Mouse (Mus musculus): ENCODE results near the gene Zfp618. TPM values are rescaled to one million over a fixed set of nuclear protein-coding genes. Genes with fewer than 3 reads are reported as not detected.

Zfp618 gene
- polyA plus RNA-seq, 1 experiment from 2014 or later = 27.3 TPM

DNA sequence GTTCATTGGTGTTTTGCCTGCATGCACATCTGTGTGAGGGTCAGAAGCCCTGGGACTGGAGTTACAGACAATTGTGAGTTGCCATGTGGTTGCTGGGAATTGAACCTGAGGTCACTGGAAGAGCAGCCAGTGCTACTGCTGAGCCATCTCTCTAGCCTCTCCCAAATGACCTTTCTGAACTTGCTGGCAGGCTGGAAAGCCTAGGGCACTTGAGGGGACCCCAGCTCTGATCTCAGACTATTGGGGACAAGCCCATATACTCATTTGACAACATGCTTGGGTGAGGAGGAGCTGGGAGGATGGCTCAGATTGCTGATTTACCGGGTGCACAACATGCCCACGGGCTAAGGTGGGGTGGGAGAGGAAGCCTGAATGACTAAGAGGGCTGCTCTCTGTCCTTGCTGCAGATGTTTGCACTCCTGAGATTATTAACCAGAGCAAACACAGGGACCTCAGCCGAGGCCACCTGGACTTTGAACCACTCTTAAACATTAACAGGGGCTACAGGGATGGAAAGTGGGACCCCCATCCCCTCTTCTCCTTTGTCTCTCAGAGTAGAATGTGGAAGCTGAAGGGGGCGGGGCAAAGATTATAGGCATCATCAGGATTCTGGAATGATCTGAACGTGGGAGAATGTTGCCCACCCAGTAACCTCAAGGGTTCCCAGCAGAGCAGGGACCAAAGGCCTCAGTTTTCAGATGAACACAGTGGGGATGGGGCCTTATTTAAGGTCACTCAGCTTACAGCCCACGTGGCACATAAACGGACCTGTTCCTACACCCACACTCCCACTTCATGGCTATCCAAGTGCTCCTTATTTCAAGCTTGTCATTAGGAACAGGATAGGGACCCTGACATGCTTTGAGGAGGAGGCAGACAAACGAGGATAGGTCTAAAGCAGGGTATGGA lies 191.6 kb downstream of the Zfp618 start:
- ATAC-seq (replicated peaks; ENCODE audit: insufficient number of reproducible peaks, low FRiP score, low TSS enrichment, low read depth) (no peak), DNase-seq (ENCODE audit: low spot score) (no peak)
- Histone ChIP-seq H3K27me3 (ENCODE audit: control insufficient read depth, insufficient read depth, low read length) (no peaks in the 10 kb centered on the region), H3K4me2 (ENCODE audit: low read depth, low read length) (no peak overlapping the region), H3K9me3 (replicated peaks; ENCODE audit: control insufficient read depth, low read length) (no peaks in the 10 kb centered on the region), H3K36me3 (replicated peaks; ENCODE audit: control insufficient read depth, insufficient read depth, low read depth, low read length) (no peaks in the 10 kb centered on the region), H3K4me3 (ENCODE audit: low read depth, low read length) (no peak overlapping the region), H3K4me1 (ENCODE audit: control insufficient read depth, insufficient read depth, low read length) (no peaks in the 10 kb centered on the region), H3K27ac (replicated peaks; ENCODE audit: low read depth, low read length) (no peak overlapping the region), H3K9ac (replicated peaks; ENCODE audit: low read length) (no peak overlapping the region)
- WGBS = 61% methylated on average over 8 of the region's 8 CpGs

- WGBS = 81% methylated on average over 7 of the region's 7 CpGs
Observed at GRCm38 (mm10) chr4:63158192-63158591, 192.8 kb downstream of the Zfp618 start.

DNA sequence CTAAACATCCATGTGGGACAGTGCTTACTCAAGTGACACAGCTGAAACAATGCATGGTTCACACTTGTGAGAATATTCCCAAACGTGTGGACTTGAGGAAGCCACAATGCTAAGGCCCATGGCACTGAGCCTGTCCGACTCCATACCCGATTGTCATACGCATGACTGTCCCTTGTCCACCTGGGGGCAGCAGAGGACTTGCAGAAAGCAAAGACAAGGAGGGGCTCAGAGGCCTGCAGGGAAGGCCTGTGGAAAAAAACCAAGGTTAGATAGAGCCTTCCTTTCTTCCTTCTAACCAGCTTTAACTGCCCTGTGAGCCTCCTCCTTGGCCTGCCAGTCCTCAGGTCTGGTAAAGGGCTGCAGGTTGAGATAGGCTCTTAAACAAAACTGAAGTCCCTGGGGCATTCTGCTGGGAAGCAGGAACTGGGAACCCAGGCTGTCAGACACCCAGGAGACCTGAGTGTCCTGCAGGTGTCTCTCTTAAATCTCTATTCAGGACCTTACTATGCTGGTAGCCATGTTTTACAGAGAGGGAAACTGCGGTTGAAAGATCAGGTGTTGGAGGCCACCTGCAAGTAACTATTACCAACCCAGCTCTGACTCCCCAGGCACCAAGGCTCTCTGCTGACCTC lies 193.7 kb downstream of the Zfp618 start:
- Histone ChIP-seq H3K4me2 (ENCODE audit: low read depth, low read length) (no peak overlapping the region), H3K4me3 (ENCODE audit: low read depth, low read length) (no peak overlapping the region), H3K9me3 (replicated peaks; ENCODE audit: control insufficient read depth, low read length) (no peaks in the 10 kb centered on the region), H3K27ac (replicated peaks; ENCODE audit: low read depth, low read length) (no peak overlapping the region), H3K27me3 (ENCODE audit: control insufficient read depth, insufficient read depth, low read length) (no peaks in the 10 kb centered on the region), H3K36me3 (replicated peaks; ENCODE audit: control insufficient read depth, insufficient read depth, low read depth, low read length) (no peaks in the 10 kb centered on the region), H3K9ac (replicated peaks; ENCODE audit: low read length) (no peak overlapping the region; the same call in 1 of the 2 replicates), H3K4me1 (ENCODE audit: control insufficient read depth, insufficient read depth, low read length) (no peaks in the 10 kb centered on the region)
- ATAC-seq (replicated peaks; ENCODE audit: insufficient number of reproducible peaks, low FRiP score, low TSS enrichment, low read depth) = peak; percentile 35; the same call in 1 of the 2 replicates
- DNase-seq (ENCODE audit: low spot score) = peak; percentile 90
- 22% methylated on average over 5 of the region's 5 CpGs for WGBS

More at GRCm38 (mm10) chr4:63158192-63158591, 192.8 kb downstream of the Zfp618 start:
- Histone ChIP-seq H3K4me2 (ENCODE audit: low read depth, low read length) (no peak overlapping the region), H3K9me3 (replicated peaks; ENCODE audit: control insufficient read depth, low read length) (no peaks in the 10 kb centered on the region), H3K27ac (replicated peaks; ENCODE audit: low read depth, low read length) (no peak overlapping the region), H3K9ac (replicated peaks; ENCODE audit: low read length) (no peak overlapping the region), H3K36me3 (replicated peaks; ENCODE audit: control insufficient read depth, insufficient read depth, low read depth, low read length) (no peaks in the 10 kb centered on the region), H3K27me3 (ENCODE audit: control insufficient read depth, insufficient read depth, low read length) (no peaks in the 10 kb centered on the region), H3K4me3 (ENCODE audit: low read depth, low read length) (no peak overlapping the region), H3K4me1 (ENCODE audit: control insufficient read depth, insufficient read depth, low read length) (no peaks in the 10 kb centered on the region)
- ATAC-seq (replicated peaks; ENCODE audit: insufficient number of reproducible peaks, low FRiP score, low TSS enrichment, low read depth) (0 out of 2 replicates have a peak, but pooled peaks have one; percentile 10), DNase-seq (ENCODE audit: low spot score) (no peak)

DNA sequence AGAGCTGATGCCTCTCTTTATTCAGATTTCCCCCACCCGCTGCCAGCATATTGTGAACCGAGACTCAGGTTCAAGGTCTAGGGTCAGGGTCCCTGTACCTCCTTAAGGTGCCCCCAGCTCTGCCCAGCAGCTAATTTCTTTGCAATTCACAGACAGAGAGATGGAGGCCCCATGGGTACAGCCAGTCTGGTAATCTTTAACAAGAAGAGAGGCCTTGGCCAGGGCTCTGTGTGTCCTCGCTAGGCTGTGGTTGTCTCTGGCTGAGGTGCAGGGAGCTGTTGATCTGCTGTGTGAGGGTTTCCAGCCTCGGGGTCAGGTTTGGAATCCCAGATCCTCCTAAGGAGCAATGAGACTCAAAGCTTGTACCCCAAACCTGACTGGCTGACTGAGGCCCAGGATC lies 200.3 kb downstream of the Zfp618 start:
- 87% methylated on average over 4 of the region's 4 CpGs for WGBS
- DNase-seq (ENCODE audit: low spot score) (no peak), ATAC-seq (replicated peaks; ENCODE audit: insufficient number of reproducible peaks, low FRiP score, low TSS enrichment, low read depth) (no peak)
- Histone ChIP-seq H3K9ac (replicated peaks; ENCODE audit: low read length) (no peak overlapping the region), H3K9me3 (replicated peaks; ENCODE audit: control insufficient read depth, low read length) (no peaks in the 10 kb centered on the region), H3K4me1 (ENCODE audit: control insufficient read depth, insufficient read depth, low read length) (no peaks in the 10 kb centered on the region), H3K36me3 (replicated peaks; ENCODE audit: control insufficient read depth, insufficient read depth, low read depth, low read length) (no peaks in the 10 kb centered on the region), H3K4me2 (ENCODE audit: low read depth, low read length) (no peak overlapping the region), H3K4me3 (ENCODE audit: low read depth, low read length) (no peak overlapping the region), H3K27ac (replicated peaks; ENCODE audit: low read depth, low read length) (no peak overlapping the region), H3K27me3 (ENCODE audit: control insufficient read depth, insufficient read depth, low read length) (no peaks in the 10 kb centered on the region)

- no peaks in the 10 kb centered on the region for H3K36me3 ChIP-seq (replicated peaks; ENCODE audit: control insufficient read depth, insufficient read depth, low read depth, low read length)
- H3K4me3 ChIP-seq (ENCODE audit: low read depth, low read length) = no peak overlapping the region
- ATAC-seq (replicated peaks; ENCODE audit: insufficient number of reproducible peaks, low FRiP score, low TSS enrichment, low read depth) = no peak
- H3K4me2 ChIP-seq (ENCODE audit: low read depth, low read length) = no peak overlapping the region
- H3K9me3 ChIP-seq (replicated peaks; ENCODE audit: control insufficient read depth, low read length) = no peaks in the 10 kb centered on the region
- no peak overlapping the region for H3K27ac ChIP-seq (replicated peaks; ENCODE audit: low read depth, low read length)
- H3K27me3 ChIP-seq (ENCODE audit: control insufficient read depth, insufficient read depth, low read length) = 0 out of 2 replicates have a peak, but pooled peaks cover under 1% of the 10 kb centered on the region
- 86% methylated on average over 5 of the region's 5 CpGs for WGBS
- no peak overlapping the region for H3K9ac ChIP-seq (replicated peaks; ENCODE audit: low read length)
- no peak for DNase-seq (ENCODE audit: low spot score)
- H3K4me1 ChIP-seq (ENCODE audit: control insufficient read depth, insufficient read depth, low read length) = no peaks in the 10 kb centered on the region
Observed at GRCm38 (mm10) chr4:63166323-63166722, 200.9 kb downstream of the Zfp618 start.

GRCm38 (mm10) chr4:63170061-63170460 lies 204.7 kb downstream of the Zfp618 start:
- no peak overlapping the region for H3K27ac ChIP-seq (replicated peaks; ENCODE audit: low read depth, low read length)
- no peaks in the 10 kb centered on the region for H3K9me3 ChIP-seq (replicated peaks; ENCODE audit: control insufficient read depth, low read length)
- no peaks in the 10 kb centered on the region for H3K36me3 ChIP-seq (replicated peaks; ENCODE audit: control insufficient read depth, insufficient read depth, low read depth, low read length)
- 85% methylated on average over 4 of the region's 4 CpGs for WGBS
- peaks cover 5% of the 10 kb centered on the region; the same call in 1 of the 2 replicates for H3K27me3 ChIP-seq (ENCODE audit: control insufficient read depth, insufficient read depth, low read length)
- DNase-seq (ENCODE audit: low spot score) = no peak
- no peak for ATAC-seq (replicated peaks; ENCODE audit: insufficient number of reproducible peaks, low FRiP score, low TSS enrichment, low read depth)
- H3K4me1 ChIP-seq (ENCODE audit: control insufficient read depth, insufficient read depth, low read length) = no peaks in the 10 kb centered on the region
- H3K9ac ChIP-seq (replicated peaks; ENCODE audit: low read length) = no peak overlapping the region
- no peak overlapping the region for H3K4me3 ChIP-seq (ENCODE audit: low read depth, low read length)
- H3K4me2 ChIP-seq (ENCODE audit: low read depth, low read length) = no peak overlapping the region

GRCm38 (mm10) chr4:63171122-63171521 lies 205.7 kb downstream of the Zfp618 start:
- no peak for DNase-seq (ENCODE audit: low spot score)
- 45% methylated on average over 24 of the region's 24 CpGs for WGBS
- Histone ChIP-seq H3K9me3 (replicated peaks; ENCODE audit: control insufficient read depth, low read length) (no peaks in the 10 kb centered on the region), H3K4me3 (ENCODE audit: low read depth, low read length) (no peak overlapping the region), H3K4me1 (ENCODE audit: control insufficient read depth, insufficient read depth, low read length) (no peaks in the 10 kb centered on the region), H3K4me2 (ENCODE audit: low read depth, low read length) (no peak overlapping the region), H3K9ac (replicated peaks; ENCODE audit: low read length) (no peak overlapping the region), H3K36me3 (replicated peaks; ENCODE audit: control insufficient read depth, insufficient read depth, low read depth, low read length) (no peaks in the 10 kb centered on the region), H3K27me3 (ENCODE audit: control insufficient read depth, insufficient read depth, low read length) (peaks cover 5% of the 10 kb centered on the region; the same call in 1 of the 2 replicates), H3K27ac (replicated peaks; ENCODE audit: low read depth, low read length) (no peak overlapping the region)
- ATAC-seq (replicated peaks; ENCODE audit: insufficient number of reproducible peaks, low FRiP score, low TSS enrichment, low read depth) = no peak
